Mouse (Mus musculus): ENCODE measurements around the gene Sept9.

DNA sequence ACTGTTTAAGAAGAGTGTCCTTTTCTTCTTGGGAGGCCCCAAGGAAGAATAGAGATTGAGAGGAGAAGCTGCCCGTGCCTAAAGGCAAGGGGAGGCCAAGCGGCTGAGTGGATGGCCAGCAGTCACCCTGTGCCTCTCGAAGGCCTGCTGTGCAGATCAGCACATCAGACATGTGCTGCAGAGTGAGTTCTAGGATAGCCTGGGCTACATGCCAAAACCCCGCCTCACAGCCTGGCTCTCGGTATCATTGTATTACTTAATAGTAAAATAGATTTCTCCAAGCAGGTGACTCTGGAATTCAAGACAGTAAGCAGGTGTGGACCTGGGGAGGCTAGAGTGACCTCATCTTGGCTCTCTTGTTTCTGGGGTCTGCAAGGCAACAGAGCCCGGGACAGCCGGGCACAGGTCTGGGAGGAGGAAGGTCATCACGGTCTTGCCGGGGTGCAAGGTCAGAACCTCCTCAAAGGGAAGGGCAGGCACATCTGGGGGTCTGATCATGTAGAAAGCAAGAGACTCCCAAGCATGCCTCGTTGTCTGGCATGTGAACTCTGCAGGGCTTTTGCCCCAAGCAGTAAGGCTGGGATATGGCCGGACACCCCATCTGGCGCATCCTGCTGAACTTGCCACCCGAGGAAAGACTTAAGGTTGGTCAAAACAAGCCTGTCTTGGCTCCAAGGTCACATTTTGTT, 40.1 kb upstream of the Sept9 start:
- TF ChIP-seq POLR2A (IDR thresholded peaks at IDR 0.05; ENCODE audit: borderline replicate concordance, extremely low read depth, low read depth, low read length) (no peak), CTCF (IDR thresholded peaks at IDR 0.05; ENCODE audit: insufficient read depth, low read length) (no peak)

All from lung, adult 2 months (tissue).